Mouse (Mus musculus): ENCODE results near the gene Slc22a23. TPM values are rescaled to one million over a fixed set of nuclear protein-coding genes. Genes with fewer than 3 reads are reported as not detected.

Gene Slc22a23
- total RNA-seq, 2 experiments from 2014 or later, result 7.1 to 7.3 TPM

GRCm38 (mm10) chr13:34242211-34242610 is 102.8 kb downstream of the Slc22a23 start:
- intact Hi-C loops (cut with DNase I), result no loop called here
- DNase-seq, result no peak

- intact Hi-C loops (cut with DNase I), result no loop called here
- no peak for DNase-seq
Observed at GRCm38 (mm10) chr13:34240087-34240428, 104.9 kb downstream of the Slc22a23 start.

- DNase-seq, result no peak
- intact Hi-C loops (cut with DNase I), result no loop called here
Observed at GRCm38 (mm10) chr13:34239371-34240086, 105.5 kb downstream of the Slc22a23 start.

GRCm38 (mm10) chr13:34238646-34239290 is 106.2 kb downstream of the Slc22a23 start:
- DNase-seq, result no peak
- intact Hi-C loops (cut with DNase I), result no loop called here

- intact Hi-C loops (cut with DNase I), result no loop called here
- no peak for DNase-seq
Observed at GRCm38 (mm10) chr13:34235056-34235455, 109.9 kb downstream of the Slc22a23 start.

GRCm38 (mm10) chr13:34234439-34234838 is 110.5 kb downstream of the Slc22a23 start:
- no peak for DNase-seq
- intact Hi-C loops (cut with DNase I), result no loop called here

GRCm38 (mm10) chr13:34232992-34233391 is 112.0 kb downstream of the Slc22a23 start:
- intact Hi-C loops (cut with DNase I), result no loop called here
- no peak for DNase-seq

- DNase-seq, result no peak
- intact Hi-C loops (cut with DNase I), result no loop called here
Observed at GRCm38 (mm10) chr13:34228905-34229304, 116.1 kb downstream of the Slc22a23 start.

- no peak for DNase-seq
- intact Hi-C loops (cut with DNase I), result no loop called here
Observed at GRCm38 (mm10) chr13:34227720-34228661, 117.0 kb downstream of the Slc22a23 start.

GRCm38 (mm10) chr13:34226940-34227339 is 118.0 kb downstream of the Slc22a23 start:
- DNase-seq, result no peak
- intact Hi-C loops (cut with DNase I), result no loop called here

GRCm38 (mm10) chr13:34222985-34223384 is 122.0 kb downstream of the Slc22a23 start:
- DNase-seq, result peak; percentile 66 to 70
- intact Hi-C loops (cut with DNase I), result no loop called here

- intact Hi-C loops (cut with DNase I), result no loop called here
- no peak for DNase-seq
Observed at GRCm38 (mm10) chr13:34219728-34220127, 125.3 kb downstream of the Slc22a23 start.

- no peak for DNase-seq
- intact Hi-C loops (cut with DNase I), result no loop called here
Observed at GRCm38 (mm10) chr13:34218776-34219175, 126.2 kb downstream of the Slc22a23 start.

GRCm38 (mm10) chr13:34214855-34215254 is 130.1 kb downstream of the Slc22a23 start:
- intact Hi-C loops (cut with DNase I), result no loop called here
- no peak for DNase-seq

GRCm38 (mm10) chr13:34212735-34213212 is 132.2 kb downstream of the Slc22a23 start:
- intact Hi-C loops (cut with DNase I), result no loop called here
- no peak for DNase-seq

GRCm38 (mm10) chr13:34211261-34211775 is 133.7 kb downstream of the Slc22a23 start:
- intact Hi-C loops (cut with DNase I), result no loop called here
- no peak for DNase-seq

- DNase-seq, result no peak
- intact Hi-C loops (cut with DNase I), result no loop called here
Observed at GRCm38 (mm10) chr13:34207714-34208470, 137.1 kb downstream of the Slc22a23 start.

- DNase-seq, result peak; percentile 17 to 32
- intact Hi-C loops (cut with DNase I), result no loop called here
Observed at GRCm38 (mm10) chr13:34205216-34205615, 139.8 kb downstream of the Slc22a23 start.

- DNase-seq, result no peak
- intact Hi-C loops (cut with DNase I), result no loop called here
Observed at GRCm38 (mm10) chr13:34195676-34196075, 149.3 kb downstream of the Slc22a23 start.

GRCm38 (mm10) chr13:34193384-34193783 is 151.6 kb downstream of the Slc22a23 start:
- DNase-seq, result no peak
- intact Hi-C loops (cut with DNase I), result no loop called here

Measured in heart, postnatal 10 days (tissue).